Mouse (Mus musculus) olfactory bulb, adult 2 months (tissue): Measurements from ENCODE around the gene Rangap1. TPM values are rescaled to one million over a fixed set of nuclear protein-coding genes. Genes with fewer than 3 reads are reported as not detected.
"Not testable (repeated sequence)": the region's sequence is repeated elsewhere in the genome, so short reads cannot be mapped to it uniquely, and the experiment has no call there.

Source experiments
- H3K27ac ChIP-seq: fragments of 200-500 bp; 2 replicates; pipeline ENCODE4 v1.5.1; 2012; ENCODE audit warnings: low read depth, low read length; ENCODE audit not compliant: insufficient read depth
- H3K4me1 ChIP-seq: fragments of 200-500 bp; 2 replicates; pipeline ENCODE4 v1.6.1; 2012; ENCODE audit warnings: low read length; ENCODE audit not compliant: control insufficient read depth, insufficient read depth
- H3K4me3 ChIP-seq: fragments of 200-500 bp; 2 replicates; pipeline ENCODE4 v1.5.1; 2012; ENCODE audit warnings: mild to moderate bottlenecking, low read depth, low read length, moderate library complexity; ENCODE audit not compliant: insufficient read depth
- CTCF ChIP-seq: fragments of 200-500 bp; IDR thresholded peaks from 2 replicates; pipeline ENCODE4 v1.5.1; 2012; ENCODE audit warnings: low read depth, mild to moderate bottlenecking, low read length, moderate library complexity; ENCODE audit not compliant: insufficient read depth
- POLR2A ChIP-seq: fragments of 200-500 bp; IDR thresholded peaks from 2 replicates; pipeline ENCODE4 v1.6.1; 2012; ENCODE audit warnings: mild to moderate bottlenecking, low read depth, low read length, moderate library complexity; ENCODE audit not compliant: insufficient read depth
- WGBS: fragments of 180-500 bp; shearing (Covaris S2); methylation state at CpG from one replicate; pipeline ENCODE4 v1.1.7; 2018; 5-methylcytosine and 5-hydroxymethylcytosine counted together
- polyA plus RNA-seq: library from polyadenylated mRNA; stranded (reverse); fragments of >200 nt; gene quantifications from 2 replicates; pipeline ENCODE4 v1.2.4, GENCODE M21; 2012; ENCODE audit warnings: low replicate concordance; ENCODE audit not compliant: missing spikeins, insufficient read depth, insufficient read length

Rangap1 gene
- polyA plus RNA-seq, 1 experiment = not detected

- Histone ChIP-seq H3K27ac (no peak overlapping the region), H3K4me3 (no peak overlapping the region), H3K4me1 (peaks cover 20% of the 10 kb centered on the region)
- no peak for TF ChIP-seq POLR2A
- no peak for TF ChIP-seq CTCF
- 56% methylated on average over 5 of the region's 5 CpGs for WGBS
These were observed 13.4 kb upstream of the Rangap1 start for GRCm38 (mm10) chr15:81758701-81759100.

GRCm38 (mm10) chr15:81753669-81754068, 8.3 kb upstream of the Rangap1 start:
- no peak for TF ChIP-seq CTCF
- no peak overlapping the region for H3K4me3 ChIP-seq
- no peak overlapping the region for H3K27ac ChIP-seq
- WGBS = 93% methylated on average over 9 of the region's 9 CpGs
- peaks cover 16% of the 10 kb centered on the region for H3K4me1 ChIP-seq

GRCm38 (mm10) chr15:81749742-81750141, 4.4 kb upstream of the Rangap1 start:
- TF ChIP-seq CTCF (no peak), POLR2A (no peak)
- H3K4me3 ChIP-seq = no peak overlapping the region
- peaks cover 11% of the 10 kb centered on the region for H3K4me1 ChIP-seq
- H3K27ac ChIP-seq = no peak overlapping the region
- WGBS = 53% methylated on average over 14 of the region's 14 CpGs

GRCm38 (mm10) chr15:81745601-81746114, 328 bp upstream of the Rangap1 start:
- under 1% methylated on average over 33 of the region's 33 CpGs for WGBS
- peaks cover 6% of the 10 kb centered on the region for H3K4me1 ChIP-seq
- peak overlapping the region; percentile 79 for H3K27ac ChIP-seq
- TF ChIP-seq POLR2A (no peak), CTCF (no peak)
- peak overlapping the region; percentile 73 for H3K4me3 ChIP-seq

GRCm38 (mm10) chr15:81742368-81742767, 3.0 kb downstream of the Rangap1 start:
- not testable (repeated sequence) for H3K27ac ChIP-seq, H3K4me1 ChIP-seq, H3K4me3 ChIP-seq
- WGBS = 37% methylated on average over 2 of the region's 2 CpGs

GRCm38 (mm10) chr15:81739924-81740323, 5.4 kb downstream of the Rangap1 start:
- 11% methylated on average over 2 of the region's 2 CpGs for WGBS
- Histone ChIP-seq H3K4me3 (no peak overlapping the region), H3K27ac (no peak overlapping the region), H3K4me1 (no peaks in the 10 kb centered on the region)
- TF ChIP-seq CTCF (no peak), POLR2A (no peak)

- H3K4me3 ChIP-seq = no peak overlapping the region
- H3K27ac ChIP-seq = no peak overlapping the region
- 81% methylated on average over 3 of the region's 3 CpGs for WGBS
- TF ChIP-seq CTCF (no peak), POLR2A (no peak)
- no peaks in the 10 kb centered on the region for H3K4me1 ChIP-seq
These were observed 6.0 kb downstream of the Rangap1 start for GRCm38 (mm10) chr15:81739296-81739695.

- H3K27ac ChIP-seq = no peak overlapping the region
- TF ChIP-seq POLR2A (no peak), CTCF (no peak)
- H3K4me3 ChIP-seq = no peak overlapping the region
- no peaks in the 10 kb centered on the region for H3K4me1 ChIP-seq
- 58% methylated on average over 3 of the region's 3 CpGs for WGBS
These were observed 10.3 kb downstream of the Rangap1 start for GRCm38 (mm10) chr15:81735075-81735474.

- TF ChIP-seq POLR2A (peak; percentile 50), CTCF (no peak)
- H3K27ac ChIP-seq = no peak overlapping the region
- H3K4me1 ChIP-seq = peaks cover 4% of the 10 kb centered on the region; the same call in 1 of the 2 replicates
- 4% methylated on average over 41 of the region's 41 CpGs for WGBS
- H3K4me3 ChIP-seq = peak overlapping the region; percentile 96
These were observed 15.3 kb downstream of the Rangap1 start for GRCm38 (mm10) chr15:81729792-81730635.
